Mouse (Mus musculus): ENCODE measurements at regions not wholly inside any gene's neighbourhood (a gene's known extent, or its start where the extent isn't known, plus 50 kb on each side); places are given as distances from the start of the nearest gene placed in this dataset.

- no peak for TF ChIP-seq POLR2A (IDR thresholded peaks at IDR 0.05; ENCODE audit: low read depth, low read length)
- no peak for TF ChIP-seq CTCF (IDR thresholded peaks at IDR 0.05; ENCODE audit: extremely low read depth, insufficient read length, insufficient replicate concordance, low read depth, low read length)
These were observed 66.5 kb upstream of the 4931429L15Rik start for GRCm38 (mm10) chr9:46386333-46386732.

Measured in small intestine, adult 2 months (tissue).